Comparison of ENCODE assay signal across 21 mouse cellular contexts in genomic region chr8:97433584-97433983, GRCm38 (mm10).
"Had no signal": no experiment of that assay in that cellular context is flagged by ENCODE, and none has a peak within 500 bp of the region (broad histone marks: within the 10 kb centered on the region; RNA-seq: fewer than 3 reads in every experiment).

No protein-coding gene starts in this region.

- H3K27ac ChIP-seq: midbrain, embryonic 10.5 days; midbrain, embryonic 12.5 days; neural tube, embryonic 13.5 days; neural tube, embryonic 15.5 days; stomach, embryonic 15.5 days; stomach, postnatal 0 days had no signal

- ATAC-seq: midbrain, embryonic 16.5 days had no signal

- H3K4me2 ChIP-seq: lung, embryonic 14.5 days; midbrain, embryonic 12.5 days; neural tube, embryonic 13.5 days; neural tube, embryonic 15.5 days; stomach, embryonic 15.5 days had no signal

- H3K36me3 ChIP-seq: midbrain, embryonic 10.5 days; midbrain, embryonic 12.5 days; neural tube, embryonic 13.5 days; neural tube, embryonic 15.5 days; stomach, embryonic 15.5 days had no signal

- H3K9me3 ChIP-seq: midbrain, embryonic 10.5 days; midbrain, embryonic 12.5 days; neural tube, embryonic 13.5 days; neural tube, embryonic 15.5 days; stomach, embryonic 15.5 days had no signal

- H3K27me3 ChIP-seq: midbrain, embryonic 12.5 days; neural tube, embryonic 13.5 days; neural tube, embryonic 15.5 days; stomach, embryonic 15.5 days had no signal

- H3K9ac ChIP-seq: lung, embryonic 14.5 days; midbrain, embryonic 12.5 days; neural tube, embryonic 13.5 days; neural tube, embryonic 15.5 days; stomach, embryonic 15.5 days had no signal

- H3K4me1 ChIP-seq: midbrain, embryonic 10.5 days; midbrain, embryonic 12.5 days; neural tube, embryonic 13.5 days; neural tube, embryonic 15.5 days; stomach, embryonic 15.5 days had no signal

- H3K4me3 ChIP-seq: midbrain, embryonic 10.5 days; midbrain, embryonic 12.5 days; myocyte; neural tube, embryonic 13.5 days; neural tube, embryonic 15.5 days; stomach, embryonic 15.5 days had no signal

- DNase-seq: lung, adult 18-20 months; lung, embryonic 14.5 days; lung, postnatal 10 days; lung, postnatal 4 days; midbrain, embryonic 14.5 days; retina, postnatal 1 day; right cerebral cortex, adult 18-20 months; right cerebral cortex, postnatal 25 days; right cerebral cortex, postnatal 4 days; spleen, adult 18-20 months; thymus, adult 2 months; thymus, postnatal 25 days; thymus, postnatal 4 days had no signal
